9 mouse cellular contexts compared by ENCODE assay signal in the genomic region with DNA sequence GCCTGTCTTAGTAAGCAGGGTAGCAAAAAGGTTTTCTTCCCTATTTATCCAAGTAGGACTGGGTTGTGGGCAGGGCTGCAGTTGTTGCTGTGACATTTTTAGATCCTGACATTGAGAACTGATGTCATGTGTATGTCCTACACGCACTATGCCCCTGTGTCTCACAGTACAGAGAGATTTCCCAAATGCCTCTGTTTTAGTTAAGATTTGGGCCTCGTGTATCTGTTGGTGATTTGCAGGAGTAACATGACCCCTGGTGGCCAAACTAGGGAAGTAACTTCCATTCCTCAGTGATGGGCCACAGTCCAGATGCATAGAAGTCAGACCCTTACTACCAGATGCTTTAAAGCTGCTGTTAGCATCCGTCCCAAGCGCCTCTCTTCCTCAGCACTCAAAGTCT. TPM values are rescaled to one million over a fixed set of nuclear protein-coding genes. Genes with fewer than 3 reads are reported as not detected.
DNase-seq lines count a peak whose midpoint lies in the region; ATAC-seq and TF ChIP-seq lines count a peak whose summit lies in the region.
"Had no signal": no experiment of that assay in that cellular context is flagged by ENCODE, and none has a peak within 500 bp of the region (broad histone marks: within the 10 kb centered on the region; RNA-seq: fewer than 3 reads in every experiment).

No protein-coding gene starts in this region.

- 5% methylated on average over 4 of the region's 4 CpGs for WGBS in embryonic facial prominence, embryonic 15.5 days
- 16% methylated on average over 4 of the region's 4 CpGs for WGBS in hindbrain, embryonic 11.5 days
- WGBS in midbrain, postnatal 0 days, result 5% methylated on average over 4 of the region's 4 CpGs

- peaks cover 24% of the 10 kb centered on the region for H3K4me1 ChIP-seq in embryonic facial prominence, embryonic 15.5 days
- H3K4me1 ChIP-seq in hindbrain, embryonic 11.5 days (replicated peaks; ENCODE audit: control insufficient read depth, insufficient read depth, low read length), result peaks cover 4% of the 10 kb centered on the region
- peaks cover 2% of the 10 kb centered on the region; the same call in 1 of the 2 replicates for H3K4me1 ChIP-seq in midbrain, postnatal 0 days (ENCODE audit: insufficient read depth, low read length)

- no peaks in the 10 kb centered on the region for H3K36me3 ChIP-seq in embryonic facial prominence, embryonic 15.5 days
- no peaks in the 10 kb centered on the region for H3K36me3 ChIP-seq in hindbrain, embryonic 11.5 days (ENCODE audit: control insufficient read depth, insufficient read depth, low read length)
- H3K36me3 ChIP-seq in midbrain, postnatal 0 days (ENCODE audit: insufficient read depth, low read length), result no peaks in the 10 kb centered on the region

- H3K9ac ChIP-seq in embryonic facial prominence, embryonic 15.5 days, result peak overlapping the region; percentile 18; the same call in 1 of the 2 replicates
- H3K9ac ChIP-seq in hindbrain, embryonic 11.5 days (ENCODE audit: low read depth, low read length), result 0 out of 2 replicates have a peak overlapping the region, but pooled peaks have one; percentile 25
- no peak overlapping the region; the same call in 1 of the 2 replicates for H3K9ac ChIP-seq in midbrain, postnatal 0 days (replicated peaks; ENCODE audit: low read length, poor library complexity, severe bottlenecking)

- no peak overlapping the region for H3K4me3 ChIP-seq in embryonic facial prominence, embryonic 15.5 days (replicated peaks)
- H3K4me3 ChIP-seq in hindbrain, embryonic 11.5 days (ENCODE audit: low read depth, low read length), result no peak overlapping the region
- H3K4me3 ChIP-seq in midbrain, postnatal 0 days (ENCODE audit: low read depth, low read length), result no peak overlapping the region

- peak; percentile 95 for TF ChIP-seq CTCF in midbrain, postnatal 0 days (IDR thresholded peaks at IDR 0.05)

- H3K4me2 ChIP-seq in embryonic facial prominence, embryonic 15.5 days (replicated peaks), result no peak overlapping the region
- H3K4me2 ChIP-seq in hindbrain, embryonic 11.5 days (replicated peaks; ENCODE audit: low read depth, low read length), result no peak overlapping the region
- H3K4me2 ChIP-seq in midbrain, postnatal 0 days (ENCODE audit: low read depth, low read length, poor library complexity, severe bottlenecking), result no peak overlapping the region

- H3K9me3 ChIP-seq in embryonic facial prominence, embryonic 15.5 days (replicated peaks), result no peaks in the 10 kb centered on the region
- no peaks in the 10 kb centered on the region for H3K9me3 ChIP-seq in hindbrain, embryonic 11.5 days (ENCODE audit: control insufficient read depth, low read length)
- no peaks in the 10 kb centered on the region for H3K9me3 ChIP-seq in midbrain, postnatal 0 days (ENCODE audit: low read length)

- intact Hi-C loops in left cerebral cortex, postnatal 14 days (cut with DNase I), result no loop called here

- H3K27me3 ChIP-seq in embryonic facial prominence, embryonic 15.5 days, result no peaks in the 10 kb centered on the region
- H3K27me3 ChIP-seq in hindbrain, embryonic 11.5 days (ENCODE audit: control insufficient read depth, insufficient read depth, low read length), result 0 out of 2 replicates have a peak, but pooled peaks cover 3% of the 10 kb centered on the region
- H3K27me3 ChIP-seq in midbrain, postnatal 0 days (ENCODE audit: insufficient read depth, low read length), result no peaks in the 10 kb centered on the region

- DNase-seq in right cerebral cortex, adult 2 months (ENCODE audit: low spot score in 2 of 2), result peak; percentile 68 to 81
- no peak for DNase-seq in right cerebral cortex, postnatal 14 days
- peak; percentile 75 for DNase-seq in adrenal gland, postnatal 14 days
- peak; percentile 75 for DNase-seq in hindbrain, embryonic 11.5 days (ENCODE audit: low spot score)
- peak; percentile 76 to 81 for DNase-seq in left cerebral cortex, postnatal 14 days (ENCODE audit: low spot score in 2 of 2)
- DNase-seq in midbrain, postnatal 0 days (ENCODE audit: low spot score), result peak; percentile 86
- DNase-seq in thymus, postnatal 14 days, result peak; percentile 75

- peak overlapping the region; percentile 12; the same call in 1 of the 2 replicates for H3K27ac ChIP-seq in embryonic facial prominence, embryonic 15.5 days (replicated peaks)
- H3K27ac ChIP-seq in hindbrain, embryonic 11.5 days (ENCODE audit: low read depth, low read length), result 0 out of 2 replicates have a peak overlapping the region, but pooled peaks have one; percentile 9
- 0 out of 2 replicates have a peak overlapping the region, but pooled peaks have one; percentile 4 for H3K27ac ChIP-seq in midbrain, postnatal 0 days (ENCODE audit: low read depth, low read length)

- peak; percentile 18; the same call in 1 of the 2 replicates for ATAC-seq in embryonic facial prominence, embryonic 15.5 days (ENCODE audit: insufficient number of reproducible peaks, low FRiP score, low TSS enrichment, low read depth)
- ATAC-seq in hindbrain, embryonic 11.5 days (ENCODE audit: low FRiP score), result no peak
- no peak for ATAC-seq in midbrain, postnatal 0 days (ENCODE audit: low FRiP score)

RNA-seq across cellular contexts. Expression of gene Chd4, which starts 11.4 kb away (rescaled TPM):
- total RNA-seq in adrenal gland, postnatal 14 days (2021), result 189 and 192 TPM in 2 replicates
- 70.8 and 77.0 TPM in 2 replicates for polyA plus RNA-seq in embryonic facial prominence, embryonic 15.5 days (2015; fragmentation: Nextera tagmentation; extraction: Ambion mirVana)
- polyA plus RNA-seq in hindbrain, embryonic 11.5 days (2014; fragmentation: Nextera tagmentation; extraction: Ambion mirVana), result 105 and 130 TPM in 2 replicates
- 100 to 1,000 TPM; 157 TPM for total RNA-seq in left cerebral cortex, postnatal 14 days (2021)
- total RNA-seq in midbrain, postnatal 0 days (2014; rRNA removed), result 117 and 133 TPM in 2 replicates
- 72.9 and 89.1 TPM in 2 replicates for polyA plus RNA-seq in midbrain, postnatal 0 days (2015; fragmentation: Nextera tagmentation; extraction: Ambion mirVana)

RNA-seq across cellular contexts. Expression of gene Lpar5, which starts 16.7 kb away (rescaled TPM):
- 0.44 and 2.1 TPM in 2 replicates for total RNA-seq in adrenal gland, postnatal 14 days (2021)
- 3.6 and 5.4 TPM in 2 replicates for polyA plus RNA-seq in embryonic facial prominence, embryonic 15.5 days (2015; fragmentation: Nextera tagmentation; extraction: Ambion mirVana)
- polyA plus RNA-seq in hindbrain, embryonic 11.5 days (2014; fragmentation: Nextera tagmentation; extraction: Ambion mirVana), result 0.21 TPM in 1 of 2 replicates, not detected in the other
- under 1 TPM; 0.40 to 0.66 TPM for total RNA-seq in left cerebral cortex, postnatal 14 days (2021)
- 0.90 and 1.7 TPM in 2 replicates for total RNA-seq in midbrain, postnatal 0 days (2014; rRNA removed)
- polyA plus RNA-seq in midbrain, postnatal 0 days (2015; fragmentation: Nextera tagmentation; extraction: Ambion mirVana), result 0.52 and 0.71 TPM in 2 replicates
- total RNA-seq: gastrocnemius, postnatal 36 days had no signal

RNA-seq across cellular contexts. Expression of gene Acrbp, which starts 34.9 kb away (rescaled TPM):
- total RNA-seq in adrenal gland, postnatal 14 days (2021), result 7.5 and 8.2 TPM in 2 replicates
- polyA plus RNA-seq in embryonic facial prominence, embryonic 15.5 days (2015; fragmentation: Nextera tagmentation; extraction: Ambion mirVana), result 12.5 and 18.4 TPM in 2 replicates
- polyA plus RNA-seq in hindbrain, embryonic 11.5 days (2014; fragmentation: Nextera tagmentation; extraction: Ambion mirVana), result 10.7 and 12.2 TPM in 2 replicates
- 1 to 10 TPM; 5.7 to 9.0 TPM for total RNA-seq in left cerebral cortex, postnatal 14 days (2021)
- 6.9 and 12.6 TPM in 2 replicates for total RNA-seq in midbrain, postnatal 0 days (2014; rRNA removed)
- 7.2 and 7.8 TPM in 2 replicates for polyA plus RNA-seq in midbrain, postnatal 0 days (2015; fragmentation: Nextera tagmentation; extraction: Ambion mirVana)

RNA-seq across cellular contexts. Expression of gene Ing4, which starts 44.9 kb away (rescaled TPM):
- total RNA-seq in adrenal gland, postnatal 14 days (2021), result 64.9 and 71.8 TPM in 2 replicates
- 154 TPM in 2 replicates for polyA plus RNA-seq in embryonic facial prominence, embryonic 15.5 days (2015; fragmentation: Nextera tagmentation; extraction: Ambion mirVana)
- polyA plus RNA-seq in hindbrain, embryonic 11.5 days (2014; fragmentation: Nextera tagmentation; extraction: Ambion mirVana), result 120 and 133 TPM in 2 replicates
- total RNA-seq in left cerebral cortex, postnatal 14 days (2021), result 10 to 100 TPM; 60.8 to 61.1 TPM
- total RNA-seq in midbrain, postnatal 0 days (2014; rRNA removed), result 60.4 and 69.8 TPM in 2 replicates
- polyA plus RNA-seq in midbrain, postnatal 0 days (2015; fragmentation: Nextera tagmentation; extraction: Ambion mirVana), result 97.8 and 104 TPM in 2 replicates

RNA-seq across cellular contexts. Expression of gene Nop2, which starts 47.3 kb away (rescaled TPM):
- total RNA-seq in adrenal gland, postnatal 14 days (2021), result 47.0 and 53.7 TPM in 2 replicates
- polyA plus RNA-seq in embryonic facial prominence, embryonic 15.5 days (2015; fragmentation: Nextera tagmentation; extraction: Ambion mirVana), result 57.5 and 58.3 TPM in 2 replicates
- 45.3 and 58.8 TPM in 2 replicates for polyA plus RNA-seq in hindbrain, embryonic 11.5 days (2014; fragmentation: Nextera tagmentation; extraction: Ambion mirVana)
- total RNA-seq in left cerebral cortex, postnatal 14 days (2021), result 10 to 100 TPM; 28.8 to 32.3 TPM
- total RNA-seq in midbrain, postnatal 0 days (2014; rRNA removed), result 34.5 and 45.8 TPM in 2 replicates
- polyA plus RNA-seq in midbrain, postnatal 0 days (2015; fragmentation: Nextera tagmentation; extraction: Ambion mirVana), result 41.4 and 42.6 TPM in 2 replicates
